Mouse (Mus musculus) heart, adult 2 months (tissue): ENCODE measurements around the gene Elovl6.

Source experiments
- CTCF ChIP-seq: fragments of 200-600 bp; IDR thresholded peaks from 2 replicates; pipeline ENCODE4 v1.8.1; 2022; ENCODE audit warnings: antibody characterized with exemption, mild to moderate bottlenecking, moderate library complexity
- EP300 ChIP-seq: fragments of 200-500 bp; IDR thresholded peaks from 2 replicates; pipeline ENCODE4 v1.6.1; 2011; ENCODE audit warnings: low read depth, low read length, control low read depth; ENCODE audit not compliant: insufficient read depth
- POLR2A ChIP-seq: fragments of 200-500 bp; IDR thresholded peaks from 2 replicates; pipeline ENCODE4 v1.6.1; 2011; ENCODE audit warnings: mild to moderate bottlenecking, low read depth, low read length, control low read depth; ENCODE audit not compliant: insufficient read depth

GRCm38 (mm10) chr3:129649586-129650292 is 117.6 kb downstream of the Elovl6 start:
- no peak for TF ChIP-seq EP300
- TF ChIP-seq CTCF = no peak
- TF ChIP-seq POLR2A = no peak
